Mouse (Mus musculus) liver, embryonic 14 days (tissue): ENCODE results near the gene Sin3a. TPM values are rescaled to one million over a fixed set of nuclear protein-coding genes. Genes with fewer than 3 reads are reported as not detected.

Experiments
- polyA plus RNA-seq: library from polyadenylated mRNA; depleted of rRNA; stranded (reverse); fragments of >200 nt; gene quantifications from 2 replicates; pipeline ENCODE4 v1.2.3, GENCODE M21; 2012; rRNA removed

The Sin3a gene
- polyA plus RNA-seq = 16.8 and 19.1 TPM in 2 replicates

GRCm38 (mm10) chr9:57071801-57072351, at the start of gene Sin3a:
Sin3a (plus strand) TSS chr9:57072040.

GRCm38 (mm10) chr9:57130577-57131433, 59.0 kb downstream of the Sin3a start, which contains the start of gene Man2c1:
Man2c1 (plus strand) TSS chr9:57130690.

GRCm38 (mm10) chr9:57148144-57148878, 76.5 kb downstream of the Sin3a start, which contains the start of gene Neil1:
Neil1 (minus strand) TSS chr9:57148305.

GRCm38 (mm10) chr9:57158013-57158470, 86.2 kb downstream of the Sin3a start, which contains the start of gene Commd4:
Commd4 (minus strand) TSS chr9:57158331.

Other genes with a start within 250 kb of the Sin3a start
- gene Odf3l1, start 207.4 kb upstream of the Sin3a start, polyA plus RNA-seq = 0.05 TPM in 1 of 2 replicates, not detected in the other
- 0.10 and 0.32 TPM in 2 replicates for gene Cspg4, start 207.0 kb upstream of the Sin3a start, polyA plus RNA-seq
- 0.77 and 0.78 TPM in 2 replicates for gene Snx33, start 143.7 kb upstream of the Sin3a start, polyA plus RNA-seq
- 67.7 and 73.2 TPM in 2 replicates for gene Imp3, start 134.6 kb upstream of the Sin3a start, polyA plus RNA-seq
- gene Snupn, start 121.2 kb upstream of the Sin3a start, polyA plus RNA-seq = 4.6 and 5.3 TPM in 2 replicates
- 3.1 and 3.3 TPM in 2 replicates for gene Ptpn9, start 77.1 kb upstream of the Sin3a start, polyA plus RNA-seq
- gene Man2c1, start 58.6 kb downstream of the Sin3a start, polyA plus RNA-seq = 24.4 and 28.2 TPM in 2 replicates
- gene Neil1, start 76.3 kb downstream of the Sin3a start, polyA plus RNA-seq = 1.3 and 1.4 TPM in 2 replicates
- 43.9 and 48.9 TPM in 2 replicates for gene Commd4, start 86.3 kb downstream of the Sin3a start, polyA plus RNA-seq
- gene Trcg1, start 164.5 kb downstream of the Sin3a start, polyA plus RNA-seq = not detected in 2 replicates
- 6.0 and 8.3 TPM in 2 replicates for gene 1700017B05Rik, start 190.6 kb downstream of the Sin3a start, polyA plus RNA-seq